Comparison of ENCODE assay signal across 8 mouse cellular contexts in the genomic region with DNA sequence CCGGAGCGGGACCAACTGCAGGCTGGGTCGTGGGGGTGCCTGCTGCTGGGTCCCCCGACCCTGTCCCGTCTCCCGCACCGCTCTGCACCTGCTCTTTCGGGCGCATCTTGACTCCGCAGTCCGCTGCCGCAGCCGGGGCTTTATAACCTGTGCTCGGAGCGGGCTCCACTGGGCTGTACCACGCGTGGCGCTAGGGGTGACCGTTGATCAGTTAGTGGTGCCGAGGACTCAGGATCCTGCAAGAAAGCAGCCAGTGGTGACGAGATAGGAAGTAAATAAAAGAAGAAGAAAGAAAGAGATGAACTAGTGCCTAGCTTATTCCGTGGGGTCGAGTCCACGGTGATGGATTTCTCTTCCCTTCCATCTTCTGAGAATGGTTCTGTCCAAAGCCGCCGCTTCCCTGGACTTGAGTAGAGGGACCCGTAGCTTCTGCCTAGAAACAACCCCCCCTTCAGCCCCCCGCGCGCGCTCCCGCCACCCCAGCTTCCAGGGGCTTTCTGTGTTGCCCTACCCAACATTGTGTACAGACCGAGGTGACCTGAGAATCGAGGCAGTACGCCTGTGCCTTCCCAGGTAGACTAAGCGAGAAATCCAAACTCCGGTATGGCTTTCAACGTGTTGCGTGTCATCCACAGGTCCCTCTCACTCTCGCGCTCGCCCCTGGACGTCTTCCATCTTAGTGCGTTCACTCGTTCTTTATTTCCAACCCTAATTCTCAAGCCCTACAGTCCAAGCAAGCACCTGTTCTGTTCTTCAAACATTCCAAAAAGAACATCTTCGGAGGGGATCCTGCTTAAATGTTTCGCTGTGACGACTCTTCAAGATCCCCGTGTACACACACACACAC. TPM values are rescaled to one million over a fixed set of nuclear protein-coding genes. Genes with fewer than 3 reads are reported as not detected.
DNase-seq lines count a peak whose midpoint lies in the region; ATAC-seq and TF ChIP-seq lines count a peak whose summit lies in the region.

A gene (minus strand): TSS at position 157 of the 847 bp plus-strand sequence.

- ATAC-seq in granulocyte monocyte progenitor cell, adult 5-6 weeks (replicated peaks; ENCODE audit: poor library complexity, severe bottlenecking): peak; percentile 38
- peak; percentile 57 for ATAC-seq in intestine, postnatal 0 days

- 1% methylated on average over 49 of the region's 49 CpGs for WGBS in intestine, postnatal 0 days
- 2% methylated on average over 49 of the region's 49 CpGs for WGBS in limb, embryonic 10.5 days
- 2% methylated on average over 49 of the region's 49 CpGs for WGBS in midbrain, embryonic 10.5 days

- peak within 1 kb of the TSS; percentile 57 for H3K9ac ChIP-seq in intestine, postnatal 0 days (ENCODE audit: low read depth, low read length)

- peaks cover 38% of the 10 kb centered on the region; the same call in 1 of the 2 replicates for H3K27me3 ChIP-seq in intestine, postnatal 0 days (replicated peaks; ENCODE audit: control insufficient read depth, insufficient read depth, low read length)
- H3K27me3 ChIP-seq in limb, embryonic 10.5 days (ENCODE audit: low read depth, poor library complexity, severe bottlenecking): peaks cover 95% of the 10 kb centered on the region
- H3K27me3 ChIP-seq in midbrain, embryonic 10.5 days (ENCODE audit: low read depth, poor library complexity, severe bottlenecking): peaks cover 76% of the 10 kb centered on the region

- H3K9me3 ChIP-seq in intestine, postnatal 0 days (ENCODE audit: control insufficient read depth): no peaks in the 10 kb centered on the region
- no peaks in the 10 kb centered on the region for H3K9me3 ChIP-seq in limb, embryonic 10.5 days (replicated peaks)
- H3K9me3 ChIP-seq in midbrain, embryonic 10.5 days (replicated peaks): no peaks in the 10 kb centered on the region

- H3K4me2 ChIP-seq in intestine, postnatal 0 days (replicated peaks; ENCODE audit: low read depth): peak within 1 kb of the TSS; percentile 100

- H3K4me3 ChIP-seq in intestine, postnatal 0 days (ENCODE audit: low read depth, low read length): peak within 1 kb of the TSS; percentile 71
- H3K4me3 ChIP-seq in limb, embryonic 10.5 days: peak within 1 kb of the TSS; percentile 56
- H3K4me3 ChIP-seq in midbrain, embryonic 10.5 days: peak within 1 kb of the TSS; percentile 75

- DNase-seq in adrenal gland, adult 8-10 months: peak; percentile 60
- peak; percentile 85 for DNase-seq in embryo, embryonic 10.5 days (ENCODE audit: low spot score)
- peak; percentile 79 for DNase-seq in limb, embryonic 10.5 days (ENCODE audit: low spot score)
- DNase-seq in midbrain, embryonic 10.5 days (ENCODE audit: low spot score): peak; percentile 85
- DNase-seq in right cerebral cortex, postnatal 25 days: peak; percentile 75
- no peak for DNase-seq in adipocyte (ENCODE audit: low spot score)

- H3K4me1 ChIP-seq in intestine, postnatal 0 days (replicated peaks; ENCODE audit: control insufficient read depth, insufficient read depth, low read length): 0 out of 2 replicates have a peak, but pooled peaks cover 2% of the 10 kb centered on the region
- peaks cover 29% of the 10 kb centered on the region for H3K4me1 ChIP-seq in limb, embryonic 10.5 days
- peaks cover 27% of the 10 kb centered on the region for H3K4me1 ChIP-seq in midbrain, embryonic 10.5 days

- no peaks in the 10 kb centered on the region; the same call in 1 of the 2 replicates for H3K36me3 ChIP-seq in intestine, postnatal 0 days (ENCODE audit: control insufficient read depth, insufficient read depth)
- H3K36me3 ChIP-seq in limb, embryonic 10.5 days: no peaks in the 10 kb centered on the region
- H3K36me3 ChIP-seq in midbrain, embryonic 10.5 days: peaks cover 27% of the 10 kb centered on the region

- H3K27ac ChIP-seq in intestine, postnatal 0 days (ENCODE audit: low read depth, low read length): no peak within 1 kb of the TSS
- peak within 1 kb of the TSS; percentile 68; the same call in 1 of the 2 replicates for H3K27ac ChIP-seq in limb, embryonic 10.5 days
- H3K27ac ChIP-seq in midbrain, embryonic 10.5 days (replicated peaks): peak within 1 kb of the TSS; percentile 92

- TF ChIP-seq CTCF in intestine, postnatal 0 days (IDR thresholded peaks at IDR 0.05; ENCODE audit: low read depth): 0 out of 2 replicates have a peak, but pooled peaks have one; percentile 4

RNA-seq across cellular contexts. Expression of the gene that starts here (rescaled TPM):
- total RNA-seq in adrenal gland, adult 8-10 months (2022): 100 to 1,000 TPM in 2 of 4 experiments, 10 to 100 TPM in 2; 50.2 to 117 (median 83.7) TPM
- not detected in 2 replicates for total RNA-seq in granulocyte monocyte progenitor cell, adult 5-6 weeks (2014; fragmentation: Nextera tagmentation)
- total RNA-seq in granulocyte monocyte progenitor cell, adult 5-6 weeks (2017): not detected in 2 replicates
- polyA plus RNA-seq in intestine, postnatal 0 days (2015; fragmentation: Nextera tagmentation; extraction: Ambion mirVana): 10.0 and 10.4 TPM in 2 replicates
- 0.85 and 1.3 TPM in 2 replicates for polyA plus RNA-seq in limb, embryonic 10.5 days (2016; fragmentation: Nextera tagmentation; extraction: Ambion mirVana)
- 36.6 and 40.2 TPM in 2 replicates for polyA plus RNA-seq in midbrain, embryonic 10.5 days (2016; fragmentation: Nextera tagmentation; extraction: Ambion mirVana)

Comparison
In these comparisons a context has a peak if more than half of its experiments do, and no peak if none do; other contexts are left out.
1. RNA of the gene that starts here (total RNA-seq): 50.2 to 117 TPM in adrenal gland, adult 8-10 months; not detected in granulocyte monocyte progenitor cell, adult 5-6 weeks; every median in the first group is over 10 times any median in the second.
2. Peak in ATAC-seq in granulocyte monocyte progenitor cell, adult 5-6 weeks; RNA of the gene not detected or under 1 TPM.
3. Peak in every context shown above with its lines, with median percentiles within 50 percentile points of each other: H3K4me3 ChIP-seq.